Mouse (Mus musculus): ENCODE measurements around the gene Plekhg5. TPM values are rescaled to one million over a fixed set of nuclear protein-coding genes. Genes with fewer than 3 reads are reported as not detected.

Plekhg5 gene
- total and polyA plus RNA-seq, 3 experiments, result 11.5 to 20.5 (median 16.7) TPM

DNA sequence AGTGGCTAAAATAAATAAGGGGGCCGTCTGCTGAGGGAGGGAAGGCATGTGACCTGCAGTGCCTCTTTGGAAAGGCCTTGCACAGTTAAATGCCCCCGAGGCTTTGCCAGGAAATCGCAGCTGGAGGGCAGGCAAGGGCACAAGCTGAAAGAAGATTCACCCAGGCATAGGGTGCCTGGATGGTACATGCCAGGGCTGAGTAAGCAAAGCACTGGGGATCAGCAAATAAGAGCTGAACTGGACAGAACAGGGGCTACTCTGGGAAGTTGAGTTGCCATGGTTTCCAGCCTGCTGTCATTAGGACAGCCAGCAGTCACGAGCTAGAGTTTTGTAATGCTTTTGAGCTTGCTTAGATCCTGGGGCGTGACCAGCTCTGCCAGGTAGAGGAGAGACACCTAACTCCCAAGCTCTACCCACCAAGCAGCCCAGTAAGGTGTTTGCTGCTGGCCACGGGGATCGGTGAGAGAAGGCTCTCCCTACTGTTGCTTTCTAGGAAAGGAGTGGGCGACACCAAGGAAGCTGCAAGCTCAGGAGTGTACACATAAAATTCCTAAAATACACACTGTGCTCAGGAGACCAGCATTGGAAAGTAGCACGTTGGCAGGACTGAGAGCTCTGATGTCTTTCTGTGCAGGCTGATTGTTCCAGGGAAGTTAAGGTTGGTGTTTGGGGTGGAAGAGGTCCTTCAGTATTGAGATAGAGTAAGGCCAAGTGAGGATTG lies 9.7 kb upstream of the Plekhg5 start:
- DNase-seq, result peak in 1 of 2 experiments; percentile 66
- Histone ChIP-seq H3K4me1 (ENCODE audit: control insufficient read depth, insufficient read depth, low read length) (no peaks in the 10 kb centered on the region; the same call in 1 of the 2 replicates), H3K4me3 (no peak overlapping the region), H3K9ac (ENCODE audit: low read depth, low read length) (no peak overlapping the region), H3K27me3 (ENCODE audit: control insufficient read depth, insufficient read depth, low read length) (no peaks in the 10 kb centered on the region), H3K79me2 (replicated peaks; ENCODE audit: control insufficient read depth, insufficient read depth, low read length) (no peaks in the 10 kb centered on the region), H3K27ac (peak overlapping the region; percentile 9), H3K36me3 (ENCODE audit: control insufficient read depth, insufficient read depth, low read length) (no peaks in the 10 kb centered on the region)
- no peak for TF ChIP-seq POLR2A (IDR thresholded peaks at IDR 0.05; ENCODE audit: insufficient read depth, low read depth, low read length)
- no peak for TF ChIP-seq CTCF (IDR thresholded peaks at IDR 0.05)
- 0 out of 2 replicates have a peak, but pooled peaks have one; percentile 7 for TF ChIP-seq EP300 (IDR thresholded peaks at IDR 0.05; ENCODE audit: insufficient read depth, low read depth, low read length)
- intact Hi-C loops (cut with DNase I), result no loop called here
- WGBS, result 59% methylated on average over 9 of the region's 9 CpGs

DNA sequence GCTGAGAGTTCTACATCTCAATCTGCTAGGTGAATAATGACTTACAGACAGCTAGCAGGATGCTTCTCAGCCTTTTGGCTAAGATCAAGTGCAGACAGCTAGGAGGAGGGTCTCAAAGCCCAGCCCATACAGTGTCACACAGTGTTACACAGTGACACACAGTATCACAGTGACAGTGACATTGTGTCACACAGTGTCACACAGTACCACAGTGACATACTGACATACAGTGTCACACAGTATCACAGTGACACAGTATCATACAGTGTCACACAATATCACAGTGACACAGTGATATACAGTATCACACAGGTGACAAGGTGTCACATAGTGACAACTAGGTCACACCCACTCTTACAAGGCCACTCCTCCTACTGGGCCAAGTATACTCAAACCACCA lies 5.0 kb upstream of the Plekhg5 start:
- H3K27ac ChIP-seq, result no peak overlapping the region
- no peak for DNase-seq
- intact Hi-C loops (cut with DNase I), result no loop called here
- no peak overlapping the region for H3K9ac ChIP-seq (ENCODE audit: low read depth, low read length)
- no peak overlapping the region for H3K4me3 ChIP-seq
- no peaks in the 10 kb centered on the region for H3K36me3 ChIP-seq (ENCODE audit: control insufficient read depth, insufficient read depth, low read length)
- H3K4me1 ChIP-seq (ENCODE audit: control insufficient read depth, insufficient read depth, low read length), result peaks cover 1% of the 10 kb centered on the region
- no peaks in the 10 kb centered on the region for H3K79me2 ChIP-seq (replicated peaks; ENCODE audit: control insufficient read depth, insufficient read depth, low read length)
- no peaks in the 10 kb centered on the region for H3K27me3 ChIP-seq (ENCODE audit: control insufficient read depth, insufficient read depth, low read length)
- no peak for TF ChIP-seq POLR2A (IDR thresholded peaks at IDR 0.05; ENCODE audit: insufficient read depth, low read depth, low read length)
- TF ChIP-seq CTCF (IDR thresholded peaks at IDR 0.05), result no peak
- no peak for TF ChIP-seq EP300 (IDR thresholded peaks at IDR 0.05; ENCODE audit: insufficient read depth, low read depth, low read length)

DNA sequence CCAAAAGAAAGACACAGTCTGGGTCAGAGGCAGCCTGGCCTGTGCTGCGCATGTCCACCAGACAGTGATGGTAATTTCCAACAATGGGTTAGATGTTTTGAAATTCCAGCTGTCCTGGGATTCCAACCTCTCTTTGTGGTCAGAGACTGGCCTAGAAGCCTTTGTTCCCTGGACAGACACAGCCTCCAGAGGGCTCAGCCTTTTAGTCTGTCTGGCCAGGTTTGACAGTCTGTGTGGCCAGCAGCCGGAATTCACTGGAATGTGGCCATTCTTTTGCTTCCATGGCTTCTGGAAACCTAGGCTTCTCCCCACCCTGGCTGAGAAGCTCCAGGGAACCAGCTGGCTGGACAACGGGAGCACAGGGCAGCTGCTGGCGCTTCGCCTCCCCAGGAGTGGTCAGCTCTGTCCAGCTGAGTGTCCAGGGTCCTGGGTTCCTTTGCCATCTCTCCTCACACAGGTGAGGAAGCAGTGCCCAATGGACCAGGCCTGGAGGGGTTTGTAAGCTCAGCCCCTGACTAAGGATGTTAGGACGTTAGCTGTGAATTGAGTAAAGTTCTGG lies 4.1 kb upstream of the Plekhg5 start:
- intact Hi-C loops (cut with DNase I), result no loop called here
- H3K36me3 ChIP-seq (ENCODE audit: control insufficient read depth, insufficient read depth, low read length), result no peaks in the 10 kb centered on the region
- no peak overlapping the region for H3K9ac ChIP-seq (ENCODE audit: low read depth, low read length)
- TF ChIP-seq CTCF (IDR thresholded peaks at IDR 0.05), result no peak
- no peak for TF ChIP-seq EP300 (IDR thresholded peaks at IDR 0.05; ENCODE audit: insufficient read depth, low read depth, low read length)
- TF ChIP-seq POLR2A (IDR thresholded peaks at IDR 0.05; ENCODE audit: insufficient read depth, low read depth, low read length), result no peak
- H3K4me1 ChIP-seq (ENCODE audit: control insufficient read depth, insufficient read depth, low read length), result peaks cover 5% of the 10 kb centered on the region
- no peaks in the 10 kb centered on the region for H3K79me2 ChIP-seq (replicated peaks; ENCODE audit: control insufficient read depth, insufficient read depth, low read length)
- no peak overlapping the region for H3K27ac ChIP-seq
- H3K4me3 ChIP-seq, result no peak overlapping the region
- WGBS, result 72% methylated on average over 6 of the region's 6 CpGs
- H3K27me3 ChIP-seq (ENCODE audit: control insufficient read depth, insufficient read depth, low read length), result no peaks in the 10 kb centered on the region
- peak in 1 of 2 experiments; percentile 60 for DNase-seq

DNA sequence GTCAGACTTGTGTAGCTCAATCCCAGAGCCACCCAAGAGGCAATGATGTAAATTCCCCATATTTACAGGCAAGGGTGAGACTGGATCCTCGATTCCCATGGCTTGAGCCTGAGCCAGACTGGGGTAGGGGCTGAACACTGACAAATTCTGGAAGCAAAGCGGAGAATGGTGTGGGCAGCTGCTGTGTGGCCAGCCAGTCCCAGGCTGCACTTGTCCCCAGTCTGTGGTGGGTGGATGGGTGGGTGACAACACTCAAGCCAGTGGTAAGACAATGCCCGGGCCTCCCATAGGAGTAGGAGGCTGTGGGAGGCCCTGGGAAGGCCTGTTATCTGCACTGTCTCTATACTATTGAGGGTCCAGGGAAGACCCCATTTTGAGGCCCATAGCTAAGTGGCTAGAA lies 3.1 kb upstream of the Plekhg5 start:
- 82% methylated on average over 3 of the region's 3 CpGs for WGBS
- no peak overlapping the region for H3K27ac ChIP-seq
- no peak for DNase-seq

DNA sequence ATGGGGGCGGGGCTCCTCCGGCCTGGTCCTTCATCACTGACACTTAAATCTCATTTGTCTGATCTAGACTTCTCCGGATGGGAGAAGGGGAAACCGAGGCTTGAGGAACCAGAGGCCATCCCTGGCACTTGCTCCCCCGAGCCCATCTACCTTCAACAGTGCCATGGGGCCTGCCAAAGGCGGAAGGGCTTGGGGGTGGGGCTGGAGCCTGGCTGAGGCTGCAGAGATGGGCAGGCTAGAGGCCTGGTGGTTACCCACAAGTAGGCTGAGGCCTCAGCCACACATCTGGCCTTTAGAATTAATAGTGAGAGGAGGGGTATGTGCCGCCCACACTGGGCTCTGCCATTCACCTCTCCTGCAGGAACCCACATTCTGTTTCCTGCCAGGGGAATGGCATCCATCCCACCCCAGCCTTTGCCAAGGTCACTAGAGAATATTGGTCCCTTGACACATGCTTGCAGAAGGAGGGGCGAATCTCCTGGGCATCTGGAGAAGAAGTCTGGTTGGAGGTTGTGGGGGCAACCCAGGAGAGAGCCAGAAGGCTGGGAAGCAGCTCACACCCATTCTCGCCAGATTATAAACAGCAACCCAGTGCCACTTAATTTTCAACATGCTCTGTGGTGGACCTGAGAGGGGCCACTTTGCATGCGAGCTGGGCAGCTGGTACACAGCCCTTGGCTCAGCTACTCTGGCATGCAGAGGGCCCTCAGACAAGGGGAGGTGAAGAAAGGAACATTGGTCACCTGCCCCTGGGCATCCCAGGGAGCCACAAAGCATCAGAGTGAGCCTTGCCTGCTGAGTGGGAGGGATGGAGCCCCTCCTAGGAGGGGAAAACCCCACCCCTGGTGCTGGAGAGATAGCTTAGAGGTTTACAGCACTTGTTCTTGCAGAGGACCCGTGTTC lies 1.6 kb upstream of the Plekhg5 start:
- Histone ChIP-seq H3K27me3 (ENCODE audit: control insufficient read depth, insufficient read depth, low read length) (no peaks in the 10 kb centered on the region), H3K79me2 (replicated peaks; ENCODE audit: control insufficient read depth, insufficient read depth, low read length) (no peaks in the 10 kb centered on the region), H3K4me1 (ENCODE audit: control insufficient read depth, insufficient read depth, low read length) (peaks cover 5% of the 10 kb centered on the region), H3K4me3 (no peak overlapping the region), H3K9ac (ENCODE audit: low read depth, low read length) (no peak overlapping the region), H3K36me3 (ENCODE audit: control insufficient read depth, insufficient read depth, low read length) (no peaks in the 10 kb centered on the region), H3K27ac (no peak overlapping the region)
- DNase-seq, result no peak
- TF ChIP-seq CTCF (IDR thresholded peaks at IDR 0.05) (no peak), EP300 (IDR thresholded peaks at IDR 0.05; ENCODE audit: insufficient read depth, low read depth, low read length) (no peak), POLR2A (IDR thresholded peaks at IDR 0.05; ENCODE audit: insufficient read depth, low read depth, low read length) (no peak)
- WGBS, result 77% methylated on average over 11 of the region's 11 CpGs
- intact Hi-C loops (cut with DNase I), result no loop called here

More for the DNA sequence above, 3.1 kb upstream of the Plekhg5 start:
- Histone ChIP-seq H3K36me3 (ENCODE audit: control insufficient read depth, insufficient read depth, low read length) (no peaks in the 10 kb centered on the region), H3K4me1 (ENCODE audit: control insufficient read depth, insufficient read depth, low read length) (peaks cover 5% of the 10 kb centered on the region), H3K9ac (ENCODE audit: low read depth, low read length) (no peak overlapping the region), H3K79me2 (replicated peaks; ENCODE audit: control insufficient read depth, insufficient read depth, low read length) (no peaks in the 10 kb centered on the region), H3K4me3 (no peak overlapping the region), H3K27me3 (ENCODE audit: control insufficient read depth, insufficient read depth, low read length) (no peaks in the 10 kb centered on the region)
- intact Hi-C loops (cut with DNase I), result no loop called here
- no peak for TF ChIP-seq EP300 (IDR thresholded peaks at IDR 0.05; ENCODE audit: insufficient read depth, low read depth, low read length)
- no peak for TF ChIP-seq POLR2A (IDR thresholded peaks at IDR 0.05; ENCODE audit: insufficient read depth, low read depth, low read length)
- no peak for TF ChIP-seq CTCF (IDR thresholded peaks at IDR 0.05)
